Mouse (Mus musculus): ENCODE measurements around the gene Reep3. TPM values are rescaled to one million over a fixed set of nuclear protein-coding genes. Genes with fewer than 3 reads are reported as not detected.

The Reep3 gene
- polyA plus RNA-seq, 1 experiment from 2014 or later, result 46.0 TPM

DNA sequence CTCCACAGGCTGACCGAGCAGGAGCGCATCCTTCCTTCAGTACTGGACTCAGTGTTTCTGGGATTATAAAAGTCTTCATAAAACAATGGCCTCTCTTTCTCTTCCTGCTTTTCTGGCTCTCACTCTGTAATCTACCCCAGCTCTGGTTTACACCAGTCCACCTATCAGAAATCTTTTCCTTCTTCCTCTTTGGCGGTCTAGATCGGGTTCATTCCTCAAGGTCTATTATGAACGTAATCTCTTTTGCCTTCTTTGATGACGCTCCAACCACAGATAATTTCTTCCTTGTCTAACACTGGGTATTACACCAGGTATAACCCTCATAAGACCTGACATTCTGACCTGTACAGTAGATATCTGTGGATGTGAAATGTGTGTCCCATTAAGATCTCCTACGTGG, 1.8 kb downstream of the Reep3 start:
- no peaks in the 10 kb centered on the region for H3K9me3 ChIP-seq
- WGBS, result 90% methylated on average over 7 of the region's 7 CpGs
- H3K4me2 ChIP-seq (replicated peaks), result no peak overlapping the region
- H3K36me3 ChIP-seq, result 0 out of 2 replicates have a peak, but pooled peaks cover 2% of the 10 kb centered on the region
- H3K27me3 ChIP-seq, result no peaks in the 10 kb centered on the region
- no peak overlapping the region for H3K4me3 ChIP-seq
- H3K4me1 ChIP-seq, result peaks cover 27% of the 10 kb centered on the region
- no peak overlapping the region for H3K9ac ChIP-seq (replicated peaks)
- H3K27ac ChIP-seq (replicated peaks), result no peak overlapping the region
- ATAC-seq (ENCODE audit: low FRiP score, low read depth), result no peak

DNA sequence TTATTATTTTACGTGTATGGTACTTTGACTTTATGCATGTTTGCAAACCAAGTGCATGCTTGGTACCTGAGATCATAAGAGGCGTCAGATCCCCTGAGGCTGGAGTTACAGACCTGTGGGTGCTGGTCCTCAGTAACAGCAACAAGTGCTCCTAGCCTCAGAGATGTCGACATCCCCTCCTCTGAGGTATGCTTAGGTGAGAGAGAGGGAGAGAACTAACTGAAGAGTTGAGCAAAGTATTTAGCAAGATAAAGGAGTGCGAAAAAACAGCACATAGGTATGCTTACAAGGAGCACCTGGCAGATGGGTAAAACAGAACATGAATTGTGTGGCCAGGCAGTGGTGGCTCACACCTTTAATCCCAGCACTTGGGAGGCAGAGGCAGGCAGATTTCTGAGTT, 6.1 kb downstream of the Reep3 start:
- Histone ChIP-seq H3K9ac (replicated peaks) (no peak overlapping the region), H3K9me3 (no peaks in the 10 kb centered on the region)
- WGBS, result 93% methylated on average over 4 of the region's 4 CpGs

DNA sequence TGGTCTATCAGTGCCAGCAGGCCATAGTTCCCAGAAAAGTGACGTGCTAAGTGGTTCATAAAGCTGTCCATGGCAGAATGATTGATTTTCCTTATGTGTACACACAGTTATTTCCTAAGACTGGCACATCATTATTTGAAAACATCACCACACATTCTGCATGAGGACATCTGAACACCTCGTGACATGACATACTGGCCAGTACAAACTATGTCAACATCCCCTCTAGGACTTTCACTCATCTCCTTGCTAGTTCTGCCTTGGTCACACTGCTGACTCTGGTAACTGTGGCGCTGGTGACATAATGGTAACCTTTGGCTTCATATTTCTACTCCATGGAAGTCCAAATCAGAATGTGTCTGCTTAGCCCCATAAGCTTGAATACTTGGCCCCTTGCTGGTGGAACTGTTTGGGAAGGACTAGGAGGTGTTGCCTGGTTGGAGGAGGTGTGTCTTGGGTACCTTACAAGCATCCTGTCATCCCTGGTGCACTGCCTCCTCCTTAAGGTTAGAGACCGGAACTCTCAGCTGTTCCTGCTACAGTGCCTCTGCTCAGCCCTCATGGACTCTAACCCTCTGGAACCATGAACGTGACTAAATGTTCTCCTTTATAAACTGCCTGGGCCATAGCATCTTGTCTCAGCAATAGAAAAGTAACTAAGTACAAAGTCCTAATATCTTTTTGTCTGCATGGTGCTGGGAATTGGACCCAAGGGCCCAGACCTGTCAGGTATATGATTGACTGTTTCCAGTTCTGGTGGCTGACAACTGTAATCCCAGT, 9.1 kb downstream of the Reep3 start:
- ATAC-seq (ENCODE audit: low FRiP score, low read depth), result no peak
- 97% methylated on average over 5 of the region's 5 CpGs for WGBS

More for the DNA sequence above, 6.1 kb downstream of the Reep3 start:
- Histone ChIP-seq H3K4me1 (0 out of 2 replicates have a peak, but pooled peaks cover 4% of the 10 kb centered on the region), H3K27ac (replicated peaks) (no peak overlapping the region), H3K4me3 (no peak overlapping the region), H3K4me2 (replicated peaks) (no peak overlapping the region), H3K36me3 (0 out of 2 replicates have a peak, but pooled peaks cover 2% of the 10 kb centered on the region), H3K27me3 (no peaks in the 10 kb centered on the region)
- ATAC-seq (ENCODE audit: low FRiP score, low read depth), result no peak

GRCm38 (mm10) chr10:67085916-67086315, 10.8 kb downstream of the Reep3 start:
- 0 out of 2 replicates have a peak, but pooled peaks cover 2% of the 10 kb centered on the region for H3K36me3 ChIP-seq
- 93% methylated on average over 7 of the region's 7 CpGs for WGBS
- no peaks in the 10 kb centered on the region for H3K4me1 ChIP-seq
- no peaks in the 10 kb centered on the region for H3K9me3 ChIP-seq
- H3K4me3 ChIP-seq, result no peak overlapping the region
- no peaks in the 10 kb centered on the region for H3K27me3 ChIP-seq
- no peak overlapping the region for H3K4me2 ChIP-seq (replicated peaks)
- no peak for ATAC-seq (ENCODE audit: low FRiP score, low read depth)
- H3K9ac ChIP-seq (replicated peaks), result no peak overlapping the region
- no peak overlapping the region for H3K27ac ChIP-seq (replicated peaks)

More for the DNA sequence above, 9.1 kb downstream of the Reep3 start:
- Histone ChIP-seq H3K4me3 (no peak overlapping the region), H3K27ac (replicated peaks) (no peak overlapping the region), H3K9ac (replicated peaks) (no peak overlapping the region), H3K27me3 (no peaks in the 10 kb centered on the region), H3K4me1 (no peaks in the 10 kb centered on the region), H3K36me3 (0 out of 2 replicates have a peak, but pooled peaks cover 2% of the 10 kb centered on the region), H3K9me3 (no peaks in the 10 kb centered on the region), H3K4me2 (replicated peaks) (no peak overlapping the region)

GRCm38 (mm10) chr10:67085124-67085523, 11.6 kb downstream of the Reep3 start:
- WGBS, result 82% methylated on average over 10 of the region's 10 CpGs
- H3K36me3 ChIP-seq, result 0 out of 2 replicates have a peak, but pooled peaks cover 2% of the 10 kb centered on the region
- H3K27ac ChIP-seq (replicated peaks), result no peak overlapping the region; the same call in 1 of the 2 replicates
- no peaks in the 10 kb centered on the region for H3K9me3 ChIP-seq
- no peak overlapping the region for H3K9ac ChIP-seq (replicated peaks)
- no peak overlapping the region for H3K4me3 ChIP-seq
- no peak for ATAC-seq (ENCODE audit: low FRiP score, low read depth)
- no peaks in the 10 kb centered on the region for H3K27me3 ChIP-seq
- no peak overlapping the region for H3K4me2 ChIP-seq (replicated peaks)
- H3K4me1 ChIP-seq, result no peaks in the 10 kb centered on the region

DNA sequence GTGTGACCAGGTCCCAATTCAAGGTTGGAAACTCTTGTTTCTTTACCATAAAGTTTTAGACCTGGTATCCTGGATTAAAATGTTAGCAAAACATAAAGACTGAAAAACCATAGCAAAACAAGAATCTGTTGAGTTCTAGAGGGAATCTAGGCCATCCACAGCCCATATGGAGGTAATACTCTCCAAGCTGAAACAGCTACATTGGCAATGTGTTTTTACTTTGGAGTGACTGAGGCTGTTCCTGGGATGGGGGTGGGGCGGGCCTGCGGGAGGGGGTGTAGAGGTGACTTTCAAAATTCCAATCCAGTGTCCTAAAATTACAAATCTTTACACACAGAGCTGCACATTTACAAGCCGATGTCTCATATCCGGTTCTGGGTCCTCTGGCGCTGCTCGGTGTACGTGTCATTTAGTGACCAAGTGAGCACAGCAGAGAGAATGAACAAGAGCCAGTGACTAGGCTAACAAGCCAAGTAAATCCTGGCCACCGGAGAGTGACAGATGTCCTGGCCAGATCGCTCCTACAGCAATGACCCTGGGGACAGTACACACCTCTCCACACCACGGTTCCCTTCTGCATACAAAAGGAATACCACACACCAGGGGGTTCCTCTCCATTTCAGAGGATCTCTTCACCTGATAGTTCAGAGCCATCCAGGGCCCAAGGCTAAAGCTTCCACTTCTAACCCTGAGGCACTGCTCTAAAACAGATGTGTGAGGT, 13.1 kb downstream of the Reep3 start:
- Histone ChIP-seq H3K36me3 (no peaks in the 10 kb centered on the region), H3K27me3 (no peaks in the 10 kb centered on the region), H3K9ac (replicated peaks) (no peak overlapping the region), H3K4me1 (peaks cover 5% of the 10 kb centered on the region), H3K4me2 (replicated peaks) (no peak overlapping the region), H3K9me3 (no peaks in the 10 kb centered on the region), H3K4me3 (no peak overlapping the region), H3K27ac (replicated peaks) (no peak overlapping the region)
- ATAC-seq (ENCODE audit: low FRiP score, low read depth), result no peak
- 74% methylated on average over 10 of the region's 10 CpGs for WGBS

GRCm38 (mm10) chr10:67082531-67082930, 14.2 kb downstream of the Reep3 start:
- Histone ChIP-seq H3K9ac (replicated peaks) (no peak overlapping the region), H3K4me3 (no peak overlapping the region), H3K36me3 (no peaks in the 10 kb centered on the region), H3K27ac (replicated peaks) (no peak overlapping the region), H3K4me2 (replicated peaks) (no peak overlapping the region), H3K4me1 (peaks cover 5% of the 10 kb centered on the region), H3K9me3 (no peaks in the 10 kb centered on the region), H3K27me3 (no peaks in the 10 kb centered on the region)
- ATAC-seq (ENCODE audit: low FRiP score, low read depth), result no peak
- WGBS, result 82% methylated on average over 4 of the region's 4 CpGs

- H3K4me2 ChIP-seq (replicated peaks), result no peak overlapping the region
- H3K9ac ChIP-seq (replicated peaks), result no peak overlapping the region
- H3K36me3 ChIP-seq, result no peaks in the 10 kb centered on the region
- no peak overlapping the region for H3K4me3 ChIP-seq
- peaks cover 10% of the 10 kb centered on the region for H3K4me1 ChIP-seq
- no peaks in the 10 kb centered on the region for H3K27me3 ChIP-seq
- no peaks in the 10 kb centered on the region for H3K9me3 ChIP-seq
- WGBS, result 88% methylated on average over 18 of the region's 18 CpGs
- ATAC-seq (ENCODE audit: low FRiP score, low read depth), result no peak
- no peak overlapping the region for H3K27ac ChIP-seq (replicated peaks)
Measured at GRCm38 (mm10) chr10:67081206-67082007, 15.3 kb downstream of the Reep3 start.

GRCm38 (mm10) chr10:67079030-67079429, 17.7 kb downstream of the Reep3 start:
- H3K4me2 ChIP-seq (replicated peaks), result no peak overlapping the region
- no peak for ATAC-seq (ENCODE audit: low FRiP score, low read depth)
- H3K9me3 ChIP-seq, result no peaks in the 10 kb centered on the region
- no peak overlapping the region for H3K27ac ChIP-seq (replicated peaks)
- no peaks in the 10 kb centered on the region for H3K36me3 ChIP-seq
- no peak overlapping the region for H3K9ac ChIP-seq (replicated peaks)
- no peaks in the 10 kb centered on the region for H3K27me3 ChIP-seq
- WGBS, result 60% methylated on average over 4 of the region's 4 CpGs
- H3K4me3 ChIP-seq, result no peak overlapping the region
- H3K4me1 ChIP-seq, result peaks cover 11% of the 10 kb centered on the region

- Histone ChIP-seq H3K9ac (replicated peaks) (no peak overlapping the region), H3K36me3 (no peaks in the 10 kb centered on the region), H3K4me3 (no peak overlapping the region), H3K4me2 (replicated peaks) (no peak overlapping the region), H3K4me1 (peaks cover 11% of the 10 kb centered on the region), H3K27me3 (no peaks in the 10 kb centered on the region), H3K27ac (replicated peaks) (no peak overlapping the region), H3K9me3 (no peaks in the 10 kb centered on the region)
- 71% methylated on average over 21 of the region's 21 CpGs for WGBS
- no peak for ATAC-seq (ENCODE audit: low FRiP score, low read depth)
Measured at GRCm38 (mm10) chr10:67075931-67076878, 20.5 kb downstream of the Reep3 start.

DNA sequence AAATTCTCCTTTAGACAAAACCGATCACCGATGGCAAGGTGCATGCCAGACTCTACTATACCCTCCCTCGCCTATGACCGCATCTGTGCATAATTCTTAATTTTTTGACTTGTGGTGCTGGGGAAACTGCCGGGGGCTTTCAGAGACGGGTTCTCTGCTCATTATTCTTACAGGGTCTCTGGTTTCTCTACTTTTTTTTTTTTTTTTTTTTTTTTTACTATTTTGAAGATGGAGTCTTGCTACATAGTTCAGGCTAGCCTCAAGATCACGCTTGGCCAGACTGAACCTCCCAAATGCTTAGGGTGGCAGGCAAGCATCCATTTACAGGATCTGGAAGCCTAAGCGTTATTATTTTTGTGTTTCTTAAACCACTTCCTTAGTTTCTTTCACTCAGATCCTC, 23.2 kb downstream of the Reep3 start:
- H3K9me3 ChIP-seq, result no peaks in the 10 kb centered on the region
- no peaks in the 10 kb centered on the region for H3K27me3 ChIP-seq
- no peak overlapping the region for H3K27ac ChIP-seq (replicated peaks)
- ATAC-seq (ENCODE audit: low FRiP score, low read depth), result no peak
- no peaks in the 10 kb centered on the region for H3K36me3 ChIP-seq
- no peak overlapping the region for H3K9ac ChIP-seq (replicated peaks)
- no peak overlapping the region for H3K4me3 ChIP-seq
- peaks cover 5% of the 10 kb centered on the region; the same call in 1 of the 2 replicates for H3K4me1 ChIP-seq
- H3K4me2 ChIP-seq (replicated peaks), result no peak overlapping the region
- 97% methylated on average over 8 of the region's 8 CpGs for WGBS
